Mouse (Mus musculus) retina, postnatal 7 days (tissue): ENCODE measurements around the gene Mtx1.

Source experiments
- DNase-seq: peaks from one replicate; pipeline ENCODE4 v3.0.0-alpha.2; 2012; ENCODE audit warnings: low read depth, low spot score

Mtx1 gene

GRCm38 (mm10) chr3:89226900-89227299, at the start of gene Mtx1:
TSS of gene Mtx1 (minus strand) at chr3:89227088.
- no peak for DNase-seq

- DNase-seq, result no peak
Observed at GRCm38 (mm10) chr3:89276061-89276460, 49.2 kb upstream of the Mtx1 start.

GRCm38 (mm10) chr3:89271760-89272159, 44.9 kb upstream of the Mtx1 start:
- no peak for DNase-seq

- DNase-seq, result no peak
Observed at GRCm38 (mm10) chr3:89270891-89271290, 44.0 kb upstream of the Mtx1 start.

GRCm38 (mm10) chr3:89270051-89270755, 43.3 kb upstream of the Mtx1 start, which contains the start of gene Slc50a1:
TSS of gene Slc50a1 (minus strand) at chr3:89270570.
- DNase-seq, result no peak

GRCm38 (mm10) chr3:89268916-89269315, 42.0 kb upstream of the Mtx1 start:
- DNase-seq, result no peak

GRCm38 (mm10) chr3:89266439-89266893, 39.6 kb upstream of the Mtx1 start:
- no peak for DNase-seq

GRCm38 (mm10) chr3:89262417-89262816, 35.5 kb upstream of the Mtx1 start:
- DNase-seq, result no peak

- DNase-seq, result no peak
Observed at GRCm38 (mm10) chr3:89260211-89260610, 33.3 kb upstream of the Mtx1 start.

- no peak for DNase-seq
Observed at GRCm38 (mm10) chr3:89259076-89259475, 32.2 kb upstream of the Mtx1 start, which contains the start of gene Dpm3. TSS of gene Dpm3 (plus strand) at chr3:89259358.

- no peak for DNase-seq
Observed at GRCm38 (mm10) chr3:89256177-89256576, 29.3 kb upstream of the Mtx1 start.

GRCm38 (mm10) chr3:89254994-89255393, 28.1 kb upstream of the Mtx1 start:
- no peak for DNase-seq

- DNase-seq, result no peak
Observed at GRCm38 (mm10) chr3:89251365-89251895, 24.5 kb upstream of the Mtx1 start.

- no peak for DNase-seq
Observed at GRCm38 (mm10) chr3:89250435-89251040, 23.6 kb upstream of the Mtx1 start.

- no peak for DNase-seq
Observed at GRCm38 (mm10) chr3:89247466-89247865, 20.6 kb upstream of the Mtx1 start.

GRCm38 (mm10) chr3:89246261-89247100, 19.6 kb upstream of the Mtx1 start, which contains the start of gene Trim46:
TSS of gene Trim46 (minus strand) at chr3:89246309.
- DNase-seq, result peak; percentile 88

- no peak for DNase-seq
Observed at GRCm38 (mm10) chr3:89245688-89246171, 18.8 kb upstream of the Mtx1 start, which contains the start of gene Krtcap2. TSS of gene Krtcap2 (plus strand) at chr3:89245966.

- no peak for DNase-seq
Observed at GRCm38 (mm10) chr3:89244982-89245687, 18.2 kb upstream of the Mtx1 start.

- DNase-seq, result no peak
Observed at GRCm38 (mm10) chr3:89244158-89244981, 17.5 kb upstream of the Mtx1 start.

- no peak for DNase-seq
Observed at GRCm38 (mm10) chr3:89243609-89244008, 16.7 kb upstream of the Mtx1 start.
